Mouse (Mus musculus) Muller cell, postnatal 12 days (primary cell): Measurements from ENCODE around the gene Cntn2.

ENCODE experiments used
- DNase-seq: peaks from one replicate; pipeline ENCODE4 v3.0.0-alpha.2; 2015; ENCODE audit errors: inconsistent ontology term

Cntn2 gene

DNA sequence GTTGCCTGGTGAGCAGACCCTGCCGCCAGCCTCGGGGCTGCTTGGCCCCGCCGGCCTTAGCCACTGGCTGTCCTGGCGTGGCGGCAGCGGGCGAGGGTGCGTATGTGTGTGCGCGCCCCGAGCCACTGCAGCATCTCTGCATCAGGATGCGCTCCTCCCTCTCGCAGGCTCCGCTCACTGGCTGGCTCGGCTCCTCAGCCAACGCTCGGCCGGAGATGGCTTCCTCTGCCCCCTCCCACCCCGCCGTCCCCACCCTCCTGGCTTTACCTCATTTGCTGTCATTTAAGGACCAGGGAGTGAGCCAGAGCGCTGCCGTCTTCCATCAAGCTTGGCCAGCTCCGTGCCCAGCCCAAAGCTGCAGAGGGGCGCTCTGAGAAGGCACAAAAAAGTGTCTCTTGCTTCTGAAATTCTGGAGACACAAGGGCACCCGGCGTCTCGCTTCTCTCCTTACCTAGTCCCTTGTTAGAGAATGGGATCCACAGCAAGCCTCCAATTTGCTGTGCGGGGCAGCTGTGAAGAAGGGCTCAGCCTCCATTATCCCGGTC lies at the start of gene Cntn2:
Cntn2 (minus strand) TSS at position 495 of the 545 bp plus-strand sequence.
- DNase-seq, result peak; percentile 72

DNA sequence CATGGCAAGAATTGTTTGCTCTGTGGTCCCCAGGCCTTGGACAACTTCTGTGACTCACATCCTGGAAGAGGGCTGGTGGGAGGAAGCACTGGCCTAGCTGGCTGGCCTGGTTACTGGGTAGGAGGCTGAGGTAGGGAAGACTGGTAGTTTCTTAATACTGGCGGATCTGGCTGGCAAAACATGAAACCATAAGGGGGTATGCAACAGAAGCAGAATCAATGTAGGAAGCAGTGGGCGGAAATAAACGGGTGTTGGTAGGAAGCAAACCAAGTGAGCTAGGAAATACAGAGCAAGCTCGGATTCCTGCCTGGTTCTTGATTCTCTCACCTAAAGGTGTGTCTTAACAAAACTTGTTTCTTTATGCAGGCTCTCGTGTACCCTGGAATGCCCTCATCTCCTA lies 49.1 kb upstream of the Cntn2 start:
- no peak for DNase-seq

DNA sequence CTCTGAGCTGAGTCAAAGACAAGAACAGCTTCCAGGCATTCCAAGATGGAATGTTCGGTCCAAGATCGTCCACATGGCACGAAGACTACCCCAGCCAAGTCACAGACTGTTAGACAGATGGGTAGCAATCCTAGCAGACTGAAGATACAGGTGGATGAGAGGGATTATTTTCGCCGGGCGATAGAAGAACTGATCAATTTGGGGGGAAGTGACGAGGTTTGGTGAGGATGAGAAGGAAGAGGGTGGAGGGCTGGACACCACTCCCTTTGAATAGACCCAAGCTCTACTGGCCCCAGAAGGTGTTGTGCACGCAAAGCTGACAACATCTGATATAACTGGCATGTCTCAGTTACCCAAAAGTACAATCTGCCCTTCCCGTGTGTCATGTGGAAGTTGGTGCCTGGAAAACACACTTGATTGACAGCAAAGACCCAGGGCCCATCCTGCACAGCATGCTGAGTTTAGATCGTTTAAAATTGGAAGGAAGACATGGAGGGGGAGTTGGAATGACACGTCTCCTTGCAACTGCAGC lies 48.4 kb upstream of the Cntn2 start:
- no peak for DNase-seq

DNA sequence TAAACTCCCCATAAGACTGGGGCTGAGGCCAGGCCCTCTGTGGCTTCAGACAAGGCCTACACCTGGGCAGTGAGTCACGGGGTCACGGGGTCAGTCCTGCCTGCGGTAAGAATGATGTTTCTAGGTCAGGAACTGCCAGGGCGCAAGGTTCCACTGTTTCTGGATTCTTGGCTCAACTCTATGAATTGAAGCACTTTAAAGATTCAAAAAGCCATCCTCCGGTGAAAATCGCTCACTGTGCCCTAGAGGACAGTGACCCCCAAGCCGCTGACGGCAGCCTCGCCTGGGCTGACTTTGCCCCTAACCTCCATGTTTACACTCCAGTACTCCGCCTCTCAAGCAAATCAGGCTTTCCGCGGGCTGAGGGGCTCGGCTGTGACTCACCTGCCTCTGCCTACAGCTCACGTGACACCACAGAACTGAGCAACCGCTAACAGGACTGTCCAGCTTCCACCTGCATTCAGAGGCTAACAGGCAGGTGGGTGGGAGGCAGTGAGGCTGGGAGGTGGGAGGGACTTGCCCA lies 43.7 kb upstream of the Cntn2 start:
- no peak for DNase-seq

DNA sequence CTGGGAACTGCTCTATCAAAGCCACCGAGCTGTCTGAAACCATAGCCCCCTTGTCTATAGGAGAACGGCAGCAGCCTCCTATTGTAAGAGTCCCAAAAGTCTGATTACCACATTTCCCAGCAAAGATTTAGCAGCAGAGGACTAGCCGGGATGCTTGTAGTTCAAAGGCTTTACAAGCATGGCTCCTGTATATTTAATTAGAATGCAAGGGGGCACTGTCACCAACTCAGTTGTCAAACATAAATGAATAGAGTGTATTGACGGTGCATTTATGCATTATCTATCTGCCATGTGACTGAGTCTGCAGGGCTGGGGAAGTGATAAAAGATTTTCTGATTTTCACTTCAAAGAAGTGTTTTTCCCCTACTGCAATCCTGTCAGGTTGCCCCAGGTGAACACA lies 42.3 kb upstream of the Cntn2 start:
- no peak for DNase-seq

DNA sequence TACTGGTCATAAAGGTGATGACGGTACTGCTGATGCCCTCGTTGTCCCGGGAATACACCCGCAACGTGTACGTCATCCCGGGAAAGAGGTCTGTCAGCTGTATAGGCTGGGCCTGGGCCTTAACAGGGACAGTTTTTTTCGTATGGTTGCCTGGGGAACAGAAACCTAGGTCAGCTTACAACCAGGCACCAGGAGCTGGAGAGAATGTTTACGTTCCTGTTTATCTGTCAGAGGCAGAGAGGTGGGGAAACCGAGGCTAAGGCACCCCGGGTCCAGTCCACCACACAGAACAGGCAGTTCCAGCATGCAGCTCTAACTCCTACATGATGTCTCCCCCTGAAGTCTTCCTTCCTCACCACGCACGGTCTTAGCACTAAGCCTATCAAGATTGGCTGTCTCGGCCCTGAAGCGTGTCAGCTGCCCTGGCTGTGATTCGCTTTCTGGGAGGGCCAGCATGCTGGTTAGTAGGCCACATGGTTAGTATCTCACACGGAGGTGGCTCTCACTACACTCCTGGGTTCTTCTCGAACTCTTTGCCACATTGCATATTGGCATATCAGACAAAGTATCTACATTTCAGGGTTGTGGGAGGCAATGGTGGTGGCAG lies 40.0 kb upstream of the Cntn2 start:
- DNase-seq, result no peak

DNA sequence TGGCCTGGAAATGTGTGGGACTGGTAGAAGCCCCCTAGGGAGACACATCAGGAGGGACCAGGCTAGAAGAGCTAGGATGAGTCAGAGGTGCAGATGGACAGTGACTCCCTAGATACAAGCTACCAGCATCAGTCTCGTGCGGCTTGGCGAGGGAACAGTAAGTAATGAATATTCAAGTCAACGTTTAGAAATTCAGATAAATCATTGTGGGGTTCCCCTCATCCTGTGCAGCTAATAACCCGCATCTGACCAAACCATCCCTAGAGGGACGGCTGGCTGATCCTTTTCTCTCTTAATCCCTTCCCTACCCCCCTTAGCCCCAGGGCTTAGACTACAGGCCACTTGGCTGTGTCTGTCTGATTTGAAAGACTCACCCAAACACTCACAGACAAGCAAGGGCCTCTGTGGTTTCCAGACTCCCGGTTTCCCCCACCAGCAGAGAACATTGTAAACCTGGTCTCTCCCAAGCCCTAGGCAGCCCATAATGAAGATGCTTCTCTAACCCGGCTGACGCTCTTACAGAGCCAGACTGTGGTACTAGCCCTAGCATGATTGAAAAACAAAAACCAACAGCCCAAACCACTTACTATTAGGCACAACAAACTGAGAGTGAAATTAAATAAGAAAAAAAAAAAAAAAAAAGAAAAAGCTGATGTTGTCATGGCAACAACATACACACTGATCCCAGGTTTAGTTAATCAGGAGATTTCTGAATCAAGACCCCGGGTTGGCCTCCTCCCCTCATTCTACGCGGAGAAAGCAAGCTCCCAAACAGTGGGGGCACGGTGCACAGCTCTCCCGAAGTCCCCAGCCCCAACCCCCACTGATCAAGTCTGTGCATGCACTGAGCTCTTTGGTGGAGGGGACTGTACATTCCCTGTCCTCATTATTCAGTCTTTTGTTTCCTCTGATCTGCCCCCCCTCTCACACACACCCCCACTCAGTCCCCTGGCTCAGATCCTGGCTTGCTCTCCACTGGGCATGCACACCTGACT lies 39.1 kb upstream of the Cntn2 start:
- DNase-seq, result peak; percentile 49

DNA sequence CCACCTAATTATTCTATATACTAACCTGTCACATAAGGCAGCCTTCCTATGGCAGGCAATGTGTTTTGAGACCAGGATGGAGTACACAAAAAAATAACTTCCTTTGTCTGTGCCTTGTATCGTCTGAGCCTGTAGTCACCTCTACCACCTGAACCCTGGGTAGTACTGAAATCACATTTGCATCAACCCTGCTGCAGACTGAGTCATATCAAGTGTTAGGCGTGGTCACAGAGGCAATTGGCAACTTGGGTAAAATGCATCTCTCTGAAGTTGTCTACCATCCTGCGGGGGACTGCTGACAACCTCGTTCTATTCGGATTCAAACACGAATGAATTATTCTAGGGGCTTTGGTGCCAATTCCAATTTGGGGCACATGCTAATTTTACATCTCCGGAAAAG lies 37.0 kb upstream of the Cntn2 start:
- DNase-seq, result no peak

DNA sequence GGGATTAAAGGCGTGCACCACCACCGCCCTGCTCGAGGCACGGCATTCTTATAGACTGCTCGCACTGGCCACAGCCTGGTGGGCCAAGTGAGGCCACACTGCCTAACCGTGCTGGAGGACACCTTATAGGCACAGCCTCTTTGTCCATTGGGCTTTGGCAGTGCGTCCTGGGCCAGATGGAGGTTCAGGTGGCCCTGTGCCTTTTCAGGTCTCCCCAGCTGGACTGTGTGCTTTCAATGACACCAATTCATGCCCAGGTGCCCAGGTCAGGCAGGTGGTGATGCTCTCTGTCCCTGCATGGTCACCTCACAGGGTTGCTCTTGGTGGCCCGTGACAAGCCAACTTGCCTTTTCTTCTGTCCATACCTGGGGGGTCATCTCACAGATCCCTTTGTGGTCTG lies 33.8 kb upstream of the Cntn2 start:
- DNase-seq, result no peak

DNA sequence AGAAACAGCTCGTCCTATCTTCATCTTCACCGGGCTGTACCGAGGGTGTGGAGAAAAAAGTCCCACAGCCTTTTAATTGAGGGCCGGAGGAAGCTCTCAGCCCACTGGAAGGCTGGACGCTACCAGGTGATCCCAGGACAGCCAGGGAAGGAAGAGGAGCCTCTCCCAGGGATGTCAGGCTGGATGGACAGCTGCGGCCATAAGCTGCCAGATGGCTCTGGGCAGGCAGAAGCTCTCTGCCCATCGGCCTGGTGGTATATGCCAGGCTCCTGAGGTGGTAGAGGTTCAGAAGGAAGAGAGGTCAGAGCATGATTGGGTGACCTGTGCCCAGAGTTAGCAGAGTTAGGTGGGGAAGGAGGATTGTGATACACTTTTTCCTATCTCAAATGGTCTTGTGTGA lies 29.8 kb upstream of the Cntn2 start:
- DNase-seq, result no peak

DNA sequence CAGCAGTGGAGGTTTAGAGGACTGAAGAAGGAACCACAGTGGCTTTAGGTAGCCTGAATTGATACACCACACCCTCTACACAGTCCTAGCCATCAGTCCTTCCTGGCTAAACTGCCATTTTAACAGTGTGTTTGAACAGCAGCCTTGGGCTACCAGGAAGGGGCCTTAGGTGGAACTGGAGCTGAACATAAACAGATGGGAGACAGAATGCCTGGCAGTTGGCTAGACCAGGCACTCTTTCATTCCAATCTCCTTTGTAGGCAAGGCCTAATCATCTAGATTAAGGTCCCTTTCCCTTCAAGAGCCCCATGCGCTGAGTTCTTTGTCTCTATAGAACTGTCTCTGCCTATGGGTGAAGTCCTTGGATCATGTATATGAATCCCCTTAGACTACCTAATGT lies 28.6 kb upstream of the Cntn2 start:
- DNase-seq, result no peak

DNA sequence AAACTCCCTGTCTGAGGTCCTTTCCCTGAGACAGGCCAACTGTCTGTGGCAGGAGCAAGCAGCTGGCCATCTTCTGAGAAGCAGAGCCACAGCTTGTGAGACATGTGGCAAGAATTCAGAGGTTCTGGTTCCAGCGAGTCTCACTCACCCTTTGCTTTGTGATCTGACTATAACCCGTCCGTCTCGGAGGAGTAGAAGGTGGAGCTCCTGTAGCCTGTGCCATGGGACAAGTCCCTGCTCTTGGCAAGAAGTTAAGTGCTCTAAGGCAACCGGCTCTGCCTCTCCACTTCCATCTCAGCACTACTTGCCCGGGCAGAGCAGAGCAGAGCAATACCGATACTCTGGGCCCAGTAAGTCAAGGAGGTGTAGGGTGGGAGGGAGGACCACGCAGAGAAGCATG lies 27.9 kb upstream of the Cntn2 start:
- DNase-seq, result no peak

DNA sequence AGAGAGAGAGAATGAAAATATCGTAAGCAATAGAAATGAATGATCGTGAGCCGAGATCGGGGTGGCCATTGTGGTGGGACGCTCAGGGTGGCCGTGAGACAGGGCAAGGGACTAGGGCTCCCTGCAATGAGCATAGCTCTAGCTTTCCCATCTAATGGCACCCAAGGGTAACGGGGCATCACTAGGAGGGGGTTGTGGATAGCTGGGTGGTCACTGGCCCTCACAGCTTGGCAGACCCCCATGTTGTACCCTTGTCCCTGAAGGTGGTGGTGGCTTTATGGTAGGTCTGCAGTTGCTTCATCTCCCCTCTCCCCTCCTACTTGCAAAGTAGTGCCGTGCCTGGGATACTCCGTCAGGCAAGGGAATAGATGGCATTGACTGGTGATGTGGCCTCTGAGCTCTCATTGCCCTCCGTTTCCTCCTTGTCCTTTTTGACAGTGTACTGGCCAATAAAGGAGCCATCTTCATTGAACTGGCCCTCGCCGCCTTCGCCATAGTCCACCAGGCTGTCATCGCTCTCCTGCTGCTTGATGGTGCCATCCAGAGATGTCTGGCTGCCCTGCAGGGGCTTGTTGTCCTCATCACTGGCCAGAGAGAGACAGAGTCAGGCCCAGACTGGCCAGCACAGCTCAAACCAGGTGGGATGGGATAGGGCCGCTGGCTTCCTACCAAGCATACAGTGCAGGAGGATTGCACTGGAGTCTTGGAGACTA lies 27.2 kb upstream of the Cntn2 start:
- no peak for DNase-seq

DNA sequence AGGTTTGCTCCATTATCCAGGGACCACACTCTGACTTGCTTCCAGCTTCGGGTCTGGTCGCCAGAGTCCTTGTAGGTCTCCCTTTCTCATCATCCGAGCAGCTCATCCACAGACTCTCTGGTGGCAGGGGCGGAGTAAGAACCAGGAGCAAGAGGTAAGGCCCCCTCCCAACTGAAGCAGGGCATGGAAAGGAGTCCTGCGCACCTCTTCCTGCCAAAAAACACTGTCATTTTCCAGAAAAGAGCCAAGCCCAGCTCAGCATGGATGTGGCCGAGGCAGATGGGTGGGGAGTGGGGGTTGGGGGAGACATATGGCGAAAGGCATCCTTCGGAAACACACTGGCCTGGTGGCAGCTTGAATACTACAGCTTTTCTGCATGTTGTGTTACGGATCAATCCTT lies 26.5 kb upstream of the Cntn2 start:
- DNase-seq, result no peak

DNA sequence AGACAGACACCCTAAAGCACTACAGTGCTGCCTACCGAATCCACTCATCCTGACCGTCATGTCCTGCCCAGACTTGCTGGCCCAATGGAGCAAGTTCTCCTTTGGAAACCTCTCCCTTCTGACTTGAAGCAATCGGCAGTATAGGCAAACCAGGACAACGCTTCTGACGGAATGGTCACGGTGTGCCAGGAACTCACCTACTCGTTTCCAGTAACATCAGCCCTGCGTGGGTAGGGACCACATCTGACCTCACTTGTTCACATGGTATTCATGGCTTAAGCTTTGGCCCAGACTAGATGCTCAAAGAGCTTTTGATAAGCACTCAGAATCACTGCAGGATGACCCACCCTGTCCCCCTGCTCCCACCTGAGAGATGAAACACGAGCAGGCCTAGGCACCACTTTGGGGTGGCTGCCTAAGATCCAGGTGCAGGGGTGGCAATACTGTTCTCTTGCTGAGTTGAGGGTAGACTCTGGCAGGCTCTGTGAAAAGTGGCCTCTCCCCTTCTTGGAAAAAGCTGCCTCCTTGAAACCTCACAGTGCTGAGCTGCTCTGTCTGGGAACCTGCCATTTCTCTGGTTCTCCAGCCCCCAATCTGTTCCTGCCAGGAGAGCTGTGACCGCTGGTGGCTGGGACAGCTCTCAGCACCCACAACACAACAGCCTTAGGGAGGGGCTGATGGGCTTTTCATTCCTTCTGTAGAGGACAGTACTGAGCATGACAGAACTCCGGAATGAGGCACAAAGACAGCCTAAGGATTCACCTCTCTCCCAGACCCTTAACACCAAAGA lies 24.5 kb upstream of the Cntn2 start:
- no peak for DNase-seq

DNA sequence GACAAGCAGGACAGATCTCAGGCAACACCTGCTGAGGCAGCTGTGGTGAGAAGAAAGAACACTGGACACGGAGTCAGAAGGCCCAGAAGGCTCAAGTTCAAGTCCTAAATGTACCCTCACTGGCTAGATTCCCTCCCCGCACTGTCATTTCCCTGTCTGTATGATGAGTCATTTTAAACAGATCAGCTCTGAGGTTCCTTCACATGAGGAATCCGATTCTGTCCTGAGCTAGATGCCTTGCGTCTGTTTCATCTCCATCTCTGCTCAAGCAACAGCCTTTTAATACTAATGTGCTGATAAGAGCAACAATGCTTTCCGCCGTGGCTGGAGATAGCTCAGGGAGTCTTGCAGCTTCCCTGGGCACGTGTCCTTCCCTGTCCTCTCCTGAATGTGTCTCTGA lies 22.7 kb upstream of the Cntn2 start:
- DNase-seq, result no peak

DNA sequence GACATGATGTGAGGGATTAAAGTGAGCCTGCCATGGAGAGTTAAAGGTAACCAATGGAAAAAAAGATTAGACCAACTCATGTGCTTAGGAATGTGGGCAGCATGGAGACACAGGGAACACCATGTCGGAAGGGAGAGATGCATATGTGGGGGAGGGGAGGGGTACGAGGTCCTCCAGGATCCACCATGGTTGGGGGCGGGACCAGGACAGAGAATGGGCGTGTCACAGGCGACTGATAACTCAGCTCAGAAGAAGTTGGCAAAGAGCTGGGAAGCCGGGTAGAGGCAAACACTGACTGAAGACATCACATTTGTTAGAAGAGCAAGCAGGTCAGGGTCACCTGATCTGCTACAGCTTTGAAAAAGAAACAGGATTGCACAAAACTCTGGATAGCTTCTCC lies 21.9 kb upstream of the Cntn2 start:
- DNase-seq, result no peak

DNA sequence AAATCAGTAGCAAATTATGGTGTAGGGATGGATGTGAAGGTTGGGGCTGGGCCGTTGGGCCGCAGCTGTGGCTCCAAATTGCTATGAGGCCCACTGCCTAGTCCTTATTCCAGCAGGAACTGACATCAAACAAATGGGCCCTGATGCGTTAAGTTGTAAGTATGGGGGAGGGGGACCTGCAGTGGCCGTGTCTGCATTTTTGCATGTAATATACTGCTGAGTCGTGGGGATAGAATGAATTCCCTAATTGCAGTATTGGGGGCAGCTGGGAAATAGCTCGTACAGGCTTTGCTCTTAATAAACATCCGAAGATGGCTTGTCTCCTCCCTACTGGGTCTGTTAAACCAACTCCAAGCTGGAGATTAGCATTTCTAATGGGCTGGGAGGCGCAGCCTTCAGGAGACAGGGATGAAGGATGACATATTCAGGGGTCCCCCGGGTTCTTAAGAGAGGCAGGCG lies 19.3 kb upstream of the Cntn2 start:
- no peak for DNase-seq

DNA sequence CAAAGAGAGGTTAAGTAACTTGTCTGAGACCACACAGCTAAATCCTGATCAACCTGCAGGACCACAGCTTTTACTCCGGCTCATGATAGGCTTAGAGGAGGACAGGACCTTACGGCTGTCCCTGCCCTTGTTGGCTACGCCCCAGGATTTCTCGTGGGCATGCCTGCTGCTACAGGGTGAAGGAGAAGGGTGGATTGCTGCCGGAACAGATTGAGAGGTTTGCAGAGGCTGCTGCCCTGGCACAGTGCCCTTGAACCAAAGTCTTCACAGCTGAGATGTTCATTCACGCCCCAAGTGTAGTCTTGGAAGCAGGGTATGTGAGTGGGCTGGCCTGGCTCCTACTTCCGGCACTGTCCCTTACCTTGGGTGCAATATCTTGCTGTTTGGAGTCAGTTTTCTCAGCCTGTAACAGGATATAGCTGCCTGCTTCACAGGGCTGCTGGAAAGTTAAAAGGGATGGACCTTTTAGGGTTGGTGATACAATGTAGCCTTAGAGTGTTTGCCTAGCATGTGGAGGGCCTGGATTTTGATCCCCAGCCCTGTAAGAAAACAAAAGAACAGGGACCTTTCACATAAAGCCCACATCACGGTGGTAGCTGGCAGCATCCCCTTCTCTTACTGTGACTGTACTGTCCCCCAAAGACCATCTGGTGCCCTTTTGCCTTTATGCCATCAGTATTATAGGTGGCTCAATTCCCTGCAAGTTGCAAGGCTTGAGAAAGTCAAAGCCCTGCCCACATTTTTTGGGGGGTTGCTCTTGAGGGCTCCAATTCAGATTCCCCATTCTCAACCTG lies 18.0 kb upstream of the Cntn2 start:
- DNase-seq, result no peak

DNA sequence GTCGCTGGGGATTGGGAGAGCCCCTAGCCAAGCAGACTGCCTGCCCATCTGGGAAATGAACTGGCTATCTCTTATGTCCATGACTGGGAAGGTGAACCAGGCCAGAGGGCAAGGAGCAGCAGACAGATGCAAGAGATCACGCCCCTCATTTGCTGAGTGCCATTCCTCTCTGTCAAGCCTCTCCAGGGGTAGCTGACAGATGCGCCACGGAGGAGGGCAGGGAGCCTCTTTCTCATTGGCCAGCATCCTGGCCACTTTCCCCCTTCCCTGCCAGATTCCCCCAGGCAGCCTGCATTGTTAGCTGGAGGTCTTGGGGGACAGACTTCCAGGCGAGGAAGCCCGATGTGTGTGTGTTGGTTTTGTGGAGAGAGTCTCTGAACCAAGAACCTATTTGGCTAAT lies 16.0 kb upstream of the Cntn2 start:
- no peak for DNase-seq
